Comparison of ENCODE assay signal across 30 mouse cellular contexts in the genomic region with DNA sequence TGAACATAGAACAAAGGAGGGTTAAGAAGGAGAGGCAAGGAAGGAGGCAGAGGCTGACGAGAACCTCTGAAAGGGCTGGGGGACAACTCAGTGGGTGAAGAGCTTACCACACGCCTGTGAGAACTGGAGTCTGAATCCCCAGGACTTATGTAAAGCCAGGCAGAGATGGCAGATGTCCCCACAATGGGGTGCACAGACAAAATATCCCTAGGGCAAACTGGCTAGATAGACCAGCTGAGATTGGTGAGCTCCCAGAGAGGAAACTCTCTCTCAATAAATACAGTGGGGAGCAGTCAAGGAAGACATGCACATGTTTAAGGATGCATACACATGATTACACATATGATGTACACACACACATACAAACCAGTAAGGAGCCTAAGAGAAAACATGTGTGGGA. TPM values are rescaled to one million over a fixed set of nuclear protein-coding genes. Genes with fewer than 3 reads are reported as not detected.
DNase-seq lines count a peak whose midpoint lies in the region; ATAC-seq and TF ChIP-seq lines count a peak whose summit lies in the region.
"Had no signal": no experiment of that assay in that cellular context is flagged by ENCODE, and none has a peak within 500 bp of the region (broad histone marks: within the 10 kb centered on the region; RNA-seq: fewer than 3 reads in every experiment).

No protein-coding gene starts in this region.

- H3K9ac ChIP-seq in forebrain, embryonic 16.5 days (replicated peaks; ENCODE audit: low read depth, low read length): no peak overlapping the region
- no peak overlapping the region for H3K9ac ChIP-seq in midbrain, postnatal 0 days (replicated peaks; ENCODE audit: low read length, poor library complexity, severe bottlenecking)
- H3K9ac ChIP-seq: hindbrain, embryonic 13.5 days; intestine, embryonic 15.5 days; liver, postnatal 0 days; stomach, embryonic 15.5 days had no signal

- 0 out of 2 replicates have a peak overlapping the region, but pooled peaks have one; percentile 16 for H3K27ac ChIP-seq in forebrain, embryonic 10.5 days
- no peak overlapping the region for H3K27ac ChIP-seq in forebrain, embryonic 16.5 days (ENCODE audit: low read length)
- H3K27ac ChIP-seq in midbrain, embryonic 10.5 days (replicated peaks): peak overlapping the region; percentile 61; the same call in 1 of the 2 replicates
- no peak overlapping the region for H3K27ac ChIP-seq in midbrain, postnatal 0 days (ENCODE audit: low read depth, low read length)
- H3K27ac ChIP-seq in embryonic facial prominence, embryonic 10.5 days (replicated peaks): 0 out of 2 replicates have a peak overlapping the region, but pooled peaks have one; percentile 24
- H3K27ac ChIP-seq: hindbrain, embryonic 13.5 days; intestine, embryonic 15.5 days; left cerebral cortex, adult 2 months; stomach, embryonic 15.5 days had no signal

- no peak for DNase-seq in forebrain, embryonic 10.5 days (ENCODE audit: extremely low spot score, low spot score)
- DNase-seq in midbrain, embryonic 10.5 days (ENCODE audit: low spot score): no peak
- no peak for DNase-seq in midbrain, postnatal 0 days (ENCODE audit: low spot score)
- no peak for DNase-seq in embryonic facial prominence, embryonic 10.5 days (ENCODE audit: low spot score)
- DNase-seq in retina, postnatal 1 day: peak; percentile 53
- DNase-seq in right cerebral cortex, postnatal 25 days: no peak
- DNase-seq: adrenal gland, postnatal 25 days; cerebellum, postnatal 36 days; embryo, embryonic 11 days; kidney, adult 8-10 months; kidney, postnatal 10 days; liver, postnatal 0 days; lung, postnatal 14 days; midbrain, embryonic 14.5 days; right cerebral cortex, postnatal 4 days; thymus, adult 18-20 months; thymus, postnatal 36 days had no signal

- H3K27me3 ChIP-seq in forebrain, embryonic 10.5 days (ENCODE audit: poor library complexity, severe bottlenecking): no peaks in the 10 kb centered on the region
- H3K27me3 ChIP-seq in forebrain, embryonic 16.5 days (replicated peaks; ENCODE audit: control insufficient read depth, insufficient read depth, low read length): no peaks in the 10 kb centered on the region
- H3K27me3 ChIP-seq in midbrain, embryonic 10.5 days (ENCODE audit: low read depth, poor library complexity, severe bottlenecking): no peaks in the 10 kb centered on the region
- no peaks in the 10 kb centered on the region for H3K27me3 ChIP-seq in midbrain, postnatal 0 days (ENCODE audit: insufficient read depth, low read length)
- H3K27me3 ChIP-seq in embryonic facial prominence, embryonic 10.5 days (replicated peaks; ENCODE audit: low read depth, poor library complexity, severe bottlenecking): no peaks in the 10 kb centered on the region
- H3K27me3 ChIP-seq: hindbrain, embryonic 13.5 days; intestine, embryonic 15.5 days; stomach, embryonic 15.5 days had no signal

- no peaks in the 10 kb centered on the region for H3K9me3 ChIP-seq in forebrain, embryonic 10.5 days
- no peaks in the 10 kb centered on the region for H3K9me3 ChIP-seq in forebrain, embryonic 16.5 days (ENCODE audit: control insufficient read depth, low read length)
- H3K9me3 ChIP-seq in midbrain, embryonic 10.5 days (replicated peaks): no peaks in the 10 kb centered on the region
- H3K9me3 ChIP-seq in midbrain, postnatal 0 days (ENCODE audit: low read length): no peaks in the 10 kb centered on the region
- H3K9me3 ChIP-seq in embryonic facial prominence, embryonic 10.5 days: no peaks in the 10 kb centered on the region
- H3K9me3 ChIP-seq: hindbrain, embryonic 13.5 days; intestine, embryonic 15.5 days; stomach, embryonic 15.5 days had no signal

- TF ChIP-seq CTCF in midbrain, postnatal 0 days (IDR thresholded peaks at IDR 0.05): no peak

- H3K36me3 ChIP-seq in forebrain, embryonic 10.5 days (replicated peaks): no peaks in the 10 kb centered on the region
- H3K36me3 ChIP-seq in forebrain, embryonic 16.5 days (ENCODE audit: control insufficient read depth, insufficient read depth): no peaks in the 10 kb centered on the region
- H3K36me3 ChIP-seq in midbrain, embryonic 10.5 days: no peaks in the 10 kb centered on the region
- no peaks in the 10 kb centered on the region for H3K36me3 ChIP-seq in midbrain, postnatal 0 days (ENCODE audit: insufficient read depth, low read length)
- no peaks in the 10 kb centered on the region for H3K36me3 ChIP-seq in embryonic facial prominence, embryonic 10.5 days (replicated peaks)
- H3K36me3 ChIP-seq: hindbrain, embryonic 13.5 days; intestine, embryonic 15.5 days; stomach, embryonic 15.5 days had no signal

- WGBS in forebrain, embryonic 10.5 days: 21% methylated on average over 2 of the region's 2 CpGs
- WGBS in forebrain, embryonic 16.5 days: 21% methylated on average over 2 of the region's 2 CpGs
- WGBS in midbrain, embryonic 10.5 days: 37% methylated on average over 2 of the region's 2 CpGs
- WGBS in midbrain, postnatal 0 days: 21% methylated on average over 2 of the region's 2 CpGs
- 34% methylated on average over 2 of the region's 2 CpGs for WGBS in embryonic facial prominence, embryonic 10.5 days

- ATAC-seq in forebrain, embryonic 16.5 days: no peak
- ATAC-seq in midbrain, postnatal 0 days (ENCODE audit: low FRiP score): no peak
- ATAC-seq: CD4-positive, CD25-positive, alpha-beta regulatory T cell, adult 4 months; intestine, embryonic 15.5 days; liver, postnatal 0 days had no signal

- no peak overlapping the region for H3K4me3 ChIP-seq in forebrain, embryonic 10.5 days
- H3K4me3 ChIP-seq in forebrain, embryonic 16.5 days (replicated peaks; ENCODE audit: low read length): no peak overlapping the region
- no peak overlapping the region for H3K4me3 ChIP-seq in midbrain, embryonic 10.5 days
- no peak overlapping the region for H3K4me3 ChIP-seq in midbrain, postnatal 0 days (ENCODE audit: low read depth, low read length)
- H3K4me3 ChIP-seq in embryonic facial prominence, embryonic 10.5 days: no peak overlapping the region
- H3K4me3 ChIP-seq: hindbrain, embryonic 13.5 days; intestine, embryonic 15.5 days; left cerebral cortex, adult 2 months; stomach, embryonic 15.5 days had no signal

- H3K4me1 ChIP-seq in forebrain, embryonic 10.5 days: peaks cover 27% of the 10 kb centered on the region
- peaks cover under 1% of the 10 kb centered on the region for H3K4me1 ChIP-seq in forebrain, embryonic 16.5 days (replicated peaks; ENCODE audit: control insufficient read depth, insufficient read depth, low read length)
- H3K4me1 ChIP-seq in midbrain, embryonic 10.5 days: peaks cover 22% of the 10 kb centered on the region
- no peaks in the 10 kb centered on the region for H3K4me1 ChIP-seq in midbrain, postnatal 0 days (ENCODE audit: insufficient read depth, low read length)
- peaks cover 33% of the 10 kb centered on the region for H3K4me1 ChIP-seq in embryonic facial prominence, embryonic 10.5 days
- H3K4me1 ChIP-seq: intestine, embryonic 15.5 days; stomach, embryonic 15.5 days had no signal

- no peak overlapping the region for H3K4me2 ChIP-seq in forebrain, embryonic 16.5 days (ENCODE audit: low read length)
- no peak overlapping the region for H3K4me2 ChIP-seq in midbrain, postnatal 0 days (ENCODE audit: low read depth, low read length, poor library complexity, severe bottlenecking)
- H3K4me2 ChIP-seq: hindbrain, embryonic 13.5 days; intestine, embryonic 15.5 days; stomach, embryonic 15.5 days had no signal

RNA-seq across cellular contexts. Expression of a gene that starts 10.0 kb away (rescaled TPM):
- 0.15 and 0.37 TPM in 2 replicates for polyA plus RNA-seq in forebrain, embryonic 10.5 days (2016; fragmentation: Nextera tagmentation; extraction: Ambion mirVana)
- polyA plus RNA-seq in forebrain, embryonic 16.5 days (2015; fragmentation: Nextera tagmentation; extraction: Ambion mirVana): 0.70 and 0.73 TPM in 2 replicates
- polyA plus RNA-seq in midbrain, embryonic 10.5 days (2016; fragmentation: Nextera tagmentation; extraction: Ambion mirVana): 0.11 and 0.30 TPM in 2 replicates
- 2.0 and 2.3 TPM in 2 replicates for total RNA-seq in midbrain, postnatal 0 days (2014; rRNA removed)
- polyA plus RNA-seq in midbrain, postnatal 0 days (2015; fragmentation: Nextera tagmentation; extraction: Ambion mirVana): 1.5 and 2.7 TPM in 2 replicates
- polyA plus RNA-seq in embryonic facial prominence, embryonic 10.5 days (2016; fragmentation: Nextera tagmentation; extraction: Ambion mirVana): 0.15 TPM in 1 of 2 replicates, not detected in the other
- total RNA-seq: gastrocnemius, adult 18-20 months; liver, adult 2 months; megakaryocyte progenitor cell, adult 5-6 weeks had no signal
- polyA plus RNA-seq: CD4-positive, CD25-positive, alpha-beta regulatory T cell, adult 4 months; liver, adult 2 months; liver, postnatal 0 days had no signal

RNA-seq across cellular contexts. Expression of a gene that starts 11.4 kb away (rescaled TPM):
- polyA plus RNA-seq in forebrain, embryonic 10.5 days (2016; fragmentation: Nextera tagmentation; extraction: Ambion mirVana): not detected in 2 replicates
- polyA plus RNA-seq in forebrain, embryonic 16.5 days (2015; fragmentation: Nextera tagmentation; extraction: Ambion mirVana): not detected in 2 replicates
- polyA plus RNA-seq in midbrain, embryonic 10.5 days (2016; fragmentation: Nextera tagmentation; extraction: Ambion mirVana): not detected in 2 replicates
- total RNA-seq in midbrain, postnatal 0 days (2014; rRNA removed): 0.44 TPM in 1 of 2 replicates, not detected in the other
- 0.11 TPM in 1 of 2 replicates, not detected in the other for polyA plus RNA-seq in midbrain, postnatal 0 days (2015; fragmentation: Nextera tagmentation; extraction: Ambion mirVana)
- polyA plus RNA-seq in embryonic facial prominence, embryonic 10.5 days (2016; fragmentation: Nextera tagmentation; extraction: Ambion mirVana): not detected in 2 replicates
- total RNA-seq: adrenal gland, postnatal 25 days; gastrocnemius, adult 18-20 months; gastrocnemius, postnatal 4 days; layer of hippocampus, postnatal 10 days; left cerebral cortex, adult 2 months; left cerebral cortex, postnatal 36 days; liver, adult 2 months; megakaryocyte progenitor cell, adult 5-6 weeks had no signal
- polyA plus RNA-seq: CD4-positive, CD25-positive, alpha-beta regulatory T cell, adult 4 months; embryonic facial prominence, embryonic 14.5 days; hindbrain, embryonic 13.5 days; intestine, embryonic 15.5 days; liver, adult 2 months; liver, postnatal 0 days; midbrain, embryonic 14.5 days; stomach, embryonic 15.5 days had no signal

Comparison
In these comparisons a context has a peak if more than half of its experiments do, and no peak if none do; other contexts are left out.
1. H3K27ac ChIP-seq: peak in forebrain, embryonic 10.5 days (single experiment), midbrain, embryonic 10.5 days (single experiment) and embryonic facial prominence, embryonic 10.5 days (single experiment); none in forebrain, embryonic 16.5 days (single experiment) and midbrain, postnatal 0 days (single experiment).